Mouse (Mus musculus) lung, embryonic 16.5 days (tissue): ENCODE measurements at regions not wholly inside any gene's neighbourhood (a gene's known extent, or its start where the extent isn't known, plus 50 kb on each side); places are given as distances from the start of the nearest gene placed in this dataset.

Experiments used
- ATAC-seq: fragments of 200-750 bp; cut with Nextera tagmentation; 2 replicates; pipeline ENCODE4 v1.8.0; 2017; ENCODE audit warnings: low read depth, mild to moderate bottlenecking, moderate library complexity
- H3K27ac ChIP-seq: fragments of 300-500 bp; sonication (generic); 2 replicates; pipeline ENCODE4 v1.5.1; 2014; ENCODE audit warnings: mild to moderate bottlenecking, control low read depth, low read length
- H3K27me3 ChIP-seq: fragments of 300-500 bp; sonication (generic); 2 replicates; pipeline ENCODE4 v1.6.1; 2014; ENCODE audit warnings: low read depth, low read length, mixed read lengths; ENCODE audit not compliant: control insufficient read depth, insufficient read depth
- H3K36me3 ChIP-seq: fragments of 300-500 bp; sonication (generic); 2 replicates; pipeline ENCODE4 v1.6.1; 2014; ENCODE audit warnings: low read length; ENCODE audit not compliant: control insufficient read depth, insufficient read depth
- H3K4me1 ChIP-seq: fragments of 300-500 bp; sonication (generic); replicated peaks from 2 replicates; pipeline ENCODE4 v1.6.1; 2014; ENCODE audit warnings: low read length, mixed read lengths; ENCODE audit not compliant: control insufficient read depth, insufficient read depth
- H3K4me2 ChIP-seq: fragments of 300-500 bp; sonication (generic); 2 replicates; pipeline ENCODE4 v1.6.1; 2014; ENCODE audit warnings: low read depth, low read length, control low read depth
- H3K4me3 ChIP-seq: fragments of 300-500 bp; sonication (generic); 2 replicates; pipeline ENCODE4 v1.5.1; 2014; ENCODE audit warnings: mild to moderate bottlenecking, low read length, control low read depth
- H3K9ac ChIP-seq: fragments of 300-500 bp; sonication (generic); 2 replicates; pipeline ENCODE4 v1.6.1; 2014; ENCODE audit warnings: low read length, control low read depth
- H3K9me3 ChIP-seq: fragments of 300-500 bp; sonication (generic); 2 replicates; pipeline ENCODE4 v1.6.1; 2016; ENCODE audit warnings: low read length; ENCODE audit not compliant: control insufficient read depth
- WGBS: fragments of 180-500 bp; shearing (Covaris S2); extraction: QIAGEN DNeasy Blood & Tissue Kit; methylation state at CpG from one replicate; pipeline ENCODE4 v1.1.7; 2014; 5-methylcytosine and 5-hydroxymethylcytosine counted together

DNA sequence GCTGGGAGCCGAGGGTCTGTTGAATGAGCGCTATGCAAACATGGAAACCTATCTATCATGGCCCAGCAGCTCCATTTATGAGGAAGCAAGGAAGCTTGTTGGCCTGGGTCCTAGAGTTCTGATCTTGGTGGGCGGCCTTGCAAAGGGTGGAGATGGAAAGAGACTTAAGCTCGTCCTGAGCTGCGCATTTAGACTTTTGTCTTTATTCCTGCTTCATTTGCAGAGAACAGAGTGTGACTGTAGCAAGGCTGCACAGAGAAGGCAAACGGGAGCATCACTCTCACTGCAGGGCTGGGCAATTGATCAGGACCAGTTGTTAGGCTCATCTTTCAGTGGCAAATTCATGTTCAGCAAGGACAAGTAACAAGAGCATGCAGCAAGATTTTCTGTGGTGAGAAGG, 177.2 kb downstream of the Plod2 start:
- H3K27me3 ChIP-seq = no peaks in the 10 kb centered on the region
- H3K9me3 ChIP-seq = no peaks in the 10 kb centered on the region
- no peak overlapping the region for H3K9ac ChIP-seq
- no peaks in the 10 kb centered on the region for H3K36me3 ChIP-seq
- no peak overlapping the region for H3K4me2 ChIP-seq
- WGBS = 40% methylated on average over 6 of the region's 6 CpGs
- no peak for ATAC-seq
- H3K27ac ChIP-seq = no peak overlapping the region
- peaks cover 11% of the 10 kb centered on the region for H3K4me1 ChIP-seq
- no peak overlapping the region for H3K4me3 ChIP-seq

DNA sequence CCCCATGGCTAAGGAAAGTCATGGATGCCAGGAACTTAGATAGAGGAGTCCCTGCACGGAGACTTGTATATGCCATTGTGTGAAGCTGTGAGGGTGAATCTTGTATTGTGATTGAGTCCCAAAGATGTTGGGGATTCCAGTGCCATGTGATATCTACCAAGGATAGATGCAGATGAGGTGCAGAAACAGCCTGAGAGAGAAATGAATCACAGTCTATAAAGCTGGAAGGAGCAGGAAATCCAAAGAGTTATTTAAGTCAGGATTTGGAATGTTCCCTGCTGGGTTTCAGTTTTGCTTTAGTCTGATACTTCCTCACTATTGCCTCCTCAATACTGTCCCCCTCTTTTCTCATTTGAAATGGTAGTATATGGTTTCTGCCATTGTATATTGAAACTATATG, 186.8 kb downstream of the Plod2 start:
- Histone ChIP-seq H3K27ac (no peak overlapping the region), H3K27me3 (no peaks in the 10 kb centered on the region), H3K4me1 (no peaks in the 10 kb centered on the region), H3K36me3 (no peaks in the 10 kb centered on the region), H3K4me3 (no peak overlapping the region), H3K4me2 (no peak overlapping the region), H3K9me3 (no peaks in the 10 kb centered on the region), H3K9ac (no peak overlapping the region)
- 70% methylated on average over 1 of the region's 1 CpGs for WGBS
- no peak for ATAC-seq

DNA sequence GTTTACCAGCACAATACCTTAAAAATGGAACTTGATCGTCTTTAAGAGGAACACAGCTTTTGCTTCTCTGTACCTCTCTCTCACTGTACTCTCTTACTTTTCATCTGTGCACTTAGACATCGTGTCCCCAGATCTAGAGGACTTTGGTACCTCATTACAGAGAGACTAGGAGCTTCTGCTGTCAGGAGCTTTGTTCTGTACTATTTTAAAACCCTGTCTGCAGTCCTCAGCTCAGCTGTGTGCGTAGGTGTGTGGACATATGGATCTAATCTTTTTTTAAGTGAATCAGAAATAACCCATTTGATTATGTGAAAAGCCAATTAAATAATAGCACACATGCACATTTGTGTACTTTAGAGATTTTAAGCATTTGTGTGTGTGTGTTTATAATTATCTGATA, 189.4 kb downstream of the Plod2 start:
- ATAC-seq = no peak
- no peaks in the 10 kb centered on the region for H3K36me3 ChIP-seq
- H3K9me3 ChIP-seq = no peaks in the 10 kb centered on the region
- no peak overlapping the region for H3K9ac ChIP-seq
- H3K27ac ChIP-seq = no peak overlapping the region
- 67% methylated on average over 3 of the region's 3 CpGs for WGBS
- no peaks in the 10 kb centered on the region for H3K27me3 ChIP-seq
- no peak overlapping the region for H3K4me3 ChIP-seq
- H3K4me2 ChIP-seq = no peak overlapping the region
- no peaks in the 10 kb centered on the region for H3K4me1 ChIP-seq

DNA sequence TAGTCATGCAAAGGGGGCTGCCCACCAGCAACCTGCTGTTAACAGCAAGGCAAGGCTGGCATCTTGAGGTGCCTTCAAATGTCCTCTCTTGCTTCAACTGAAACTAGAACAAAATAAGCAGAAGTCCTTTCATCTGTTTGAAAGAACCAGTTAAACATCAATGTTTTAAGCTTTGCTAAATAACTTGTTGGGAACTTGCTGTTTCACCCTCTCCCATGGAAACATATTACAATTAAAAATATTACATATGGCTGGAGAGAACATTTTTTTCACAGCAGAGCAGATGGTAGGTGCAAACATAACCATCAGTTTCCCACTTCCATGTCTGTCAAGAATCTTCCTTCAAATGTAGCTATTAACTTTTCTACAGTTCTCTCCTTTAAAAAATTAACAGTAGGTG, 225.5 kb downstream of the Plod2 start:
- no peak overlapping the region for H3K4me3 ChIP-seq
- no peaks in the 10 kb centered on the region for H3K9me3 ChIP-seq
- H3K9ac ChIP-seq = no peak overlapping the region
- no peaks in the 10 kb centered on the region for H3K36me3 ChIP-seq
- no peak for ATAC-seq
- no peak overlapping the region for H3K27ac ChIP-seq
- H3K4me1 ChIP-seq = no peaks in the 10 kb centered on the region
- no peaks in the 10 kb centered on the region for H3K27me3 ChIP-seq
- no peak overlapping the region for H3K4me2 ChIP-seq

DNA sequence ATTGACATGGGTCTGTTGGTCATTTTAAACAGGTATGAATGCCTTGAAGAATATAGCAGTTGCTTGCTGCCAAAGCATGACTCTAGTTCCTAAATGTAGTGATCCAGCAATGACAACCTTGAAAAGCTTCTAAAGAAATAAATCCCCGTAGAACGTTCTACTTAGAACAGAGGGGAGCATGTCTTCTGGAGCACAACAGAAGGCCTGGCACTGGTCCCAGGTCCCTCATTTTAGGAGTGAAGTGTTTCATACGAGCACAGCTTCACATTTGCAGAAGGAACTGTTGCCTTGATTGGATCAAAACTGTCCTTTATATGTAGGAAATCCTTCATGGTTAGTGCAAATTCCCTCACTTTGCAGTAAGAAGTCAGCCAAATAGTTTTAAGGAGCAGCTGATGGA, 226.4 kb downstream of the Plod2 start:
- Histone ChIP-seq H3K4me3 (no peak overlapping the region), H3K9me3 (no peaks in the 10 kb centered on the region), H3K9ac (no peak overlapping the region), H3K4me1 (no peaks in the 10 kb centered on the region), H3K27me3 (no peaks in the 10 kb centered on the region), H3K27ac (no peak overlapping the region), H3K36me3 (no peaks in the 10 kb centered on the region), H3K4me2 (no peak overlapping the region)
- 58% methylated on average over 3 of the region's 3 CpGs for WGBS
- no peak for ATAC-seq

DNA sequence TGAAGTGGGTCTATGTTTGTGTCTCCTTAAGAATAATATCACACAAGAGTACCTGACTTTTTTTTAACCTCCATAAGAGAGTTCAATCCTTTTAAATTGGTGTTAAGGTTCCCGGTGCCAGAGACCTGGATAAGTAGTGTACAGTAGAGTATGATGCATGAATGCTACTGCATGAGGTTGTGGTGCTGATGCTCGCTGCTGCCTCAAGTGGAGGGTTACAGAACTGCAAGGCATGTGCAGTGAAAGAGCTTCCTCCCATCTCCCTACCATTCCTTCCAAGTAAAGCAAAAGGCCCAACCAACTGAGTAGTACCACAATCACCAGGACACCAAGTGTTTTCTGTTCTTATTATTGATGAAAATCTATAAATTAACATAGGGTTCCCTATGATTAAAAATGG, 227.5 kb downstream of the Plod2 start:
- no peak overlapping the region for H3K9ac ChIP-seq
- no peak overlapping the region for H3K4me3 ChIP-seq
- H3K9me3 ChIP-seq = no peaks in the 10 kb centered on the region
- H3K36me3 ChIP-seq = no peaks in the 10 kb centered on the region
- no peaks in the 10 kb centered on the region for H3K4me1 ChIP-seq
- H3K27me3 ChIP-seq = no peaks in the 10 kb centered on the region
- no peak overlapping the region for H3K4me2 ChIP-seq
- no peak for ATAC-seq
- no peak overlapping the region for H3K27ac ChIP-seq
- 61% methylated on average over 2 of the region's 2 CpGs for WGBS

DNA sequence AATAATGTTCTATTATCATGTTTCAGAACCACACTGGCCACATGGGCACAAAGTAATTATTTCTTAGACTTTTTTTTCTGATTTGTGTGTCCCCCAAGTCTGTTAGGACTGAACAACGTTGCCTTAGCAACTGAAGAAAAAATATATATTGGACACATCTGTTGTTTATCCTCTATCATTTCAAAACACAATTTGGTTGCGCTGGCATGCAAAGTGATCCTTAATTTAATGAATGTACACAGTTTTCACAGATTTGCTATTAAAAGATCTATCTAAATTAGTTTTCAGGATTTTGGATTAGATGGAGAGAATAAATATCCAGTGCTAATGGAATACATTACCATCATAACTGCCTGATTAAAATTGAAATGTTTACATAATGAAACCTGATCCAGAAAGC, 229.0 kb downstream of the Plod2 start:
- H3K9me3 ChIP-seq = no peaks in the 10 kb centered on the region
- H3K36me3 ChIP-seq = no peaks in the 10 kb centered on the region
- no peak overlapping the region for H3K9ac ChIP-seq
- ATAC-seq = no peak
- no peaks in the 10 kb centered on the region for H3K4me1 ChIP-seq
- no peak overlapping the region for H3K4me2 ChIP-seq
- no peak overlapping the region for H3K4me3 ChIP-seq
- WGBS = 74% methylated on average over 2 of the region's 2 CpGs
- H3K27me3 ChIP-seq = no peaks in the 10 kb centered on the region
- H3K27ac ChIP-seq = no peak overlapping the region

DNA sequence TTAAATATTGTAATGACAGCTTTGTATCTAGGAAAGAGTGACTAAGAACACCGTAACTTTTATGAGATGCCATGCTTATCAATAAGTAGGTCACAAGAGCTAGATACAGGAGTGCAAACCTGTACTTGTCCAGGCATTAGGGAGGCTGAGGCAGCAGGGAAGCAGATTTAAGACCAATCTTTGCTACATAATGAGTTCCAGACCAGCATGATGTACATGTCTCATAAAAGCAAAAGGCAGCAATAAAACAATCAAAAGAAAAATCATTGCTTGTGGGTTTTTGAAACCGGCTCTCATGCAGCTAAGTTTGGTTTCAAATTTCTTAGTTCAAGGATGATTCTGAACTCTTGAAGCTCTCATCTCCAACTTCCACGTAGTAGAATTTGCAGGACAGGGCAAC, 229.7 kb downstream of the Plod2 start:
- H3K4me2 ChIP-seq = no peak overlapping the region
- H3K36me3 ChIP-seq = no peaks in the 10 kb centered on the region
- 49% methylated on average over 3 of the region's 3 CpGs for WGBS
- H3K9ac ChIP-seq = no peak overlapping the region
- no peak overlapping the region for H3K27ac ChIP-seq
- H3K9me3 ChIP-seq = no peaks in the 10 kb centered on the region
- no peak for ATAC-seq
- no peaks in the 10 kb centered on the region for H3K4me1 ChIP-seq
- no peaks in the 10 kb centered on the region for H3K27me3 ChIP-seq
- H3K4me3 ChIP-seq = no peak overlapping the region

DNA sequence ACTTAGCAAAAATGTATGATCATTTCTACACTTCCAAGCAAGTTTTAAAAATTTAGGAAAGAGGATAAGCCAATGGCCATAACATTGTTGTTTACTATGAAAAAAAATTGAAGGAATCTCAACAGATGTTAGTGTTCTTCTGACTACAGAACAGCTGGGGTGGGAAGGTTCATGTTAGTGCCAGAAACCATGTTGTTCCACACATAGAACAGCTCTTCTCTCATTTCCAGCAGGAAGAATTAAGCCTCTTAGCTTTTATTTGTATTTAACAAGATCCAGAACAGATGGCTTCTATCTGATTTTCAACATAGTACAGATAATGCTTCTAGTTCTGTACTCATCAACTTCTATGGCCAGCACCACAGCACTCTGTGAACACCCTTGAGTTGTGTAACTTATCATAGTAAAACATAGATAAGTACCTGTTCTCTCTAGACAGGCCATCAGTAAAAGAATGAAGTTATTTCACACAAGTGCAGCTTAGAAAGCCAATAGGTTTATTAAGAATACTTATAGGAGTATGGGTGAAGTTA, 241.0 kb downstream of the Plod2 start:
- Histone ChIP-seq H3K9ac (no peak overlapping the region), H3K9me3 (no peaks in the 10 kb centered on the region), H3K4me3 (no peak overlapping the region), H3K27me3 (no peaks in the 10 kb centered on the region), H3K27ac (no peak overlapping the region), H3K36me3 (no peaks in the 10 kb centered on the region), H3K4me1 (no peaks in the 10 kb centered on the region), H3K4me2 (no peak overlapping the region)
- ATAC-seq = peak; percentile 71

DNA sequence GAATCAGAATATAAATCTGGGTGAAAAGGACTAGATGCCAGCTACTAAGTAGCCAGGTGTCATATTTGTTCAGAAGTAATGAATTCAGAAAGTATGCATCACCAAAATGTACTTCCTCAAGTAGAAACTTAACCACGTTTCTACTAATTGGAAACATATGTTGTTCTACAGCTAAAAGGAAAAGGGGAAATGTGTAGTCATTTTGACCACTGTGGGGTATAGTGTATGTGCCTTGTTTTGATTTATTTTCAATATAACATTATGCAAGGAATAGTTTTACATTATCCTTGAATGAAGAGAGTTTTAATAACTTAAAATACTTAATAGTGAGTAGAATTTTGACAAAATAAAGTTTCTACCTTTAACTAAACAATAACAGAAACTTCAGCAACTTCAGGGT, 257.7 kb downstream of the Plod2 start:
- no peaks in the 10 kb centered on the region for H3K36me3 ChIP-seq
- 44% methylated on average over 1 of the region's 1 CpGs for WGBS
- H3K27me3 ChIP-seq = no peaks in the 10 kb centered on the region
- H3K4me3 ChIP-seq = no peak overlapping the region
- H3K4me1 ChIP-seq = no peaks in the 10 kb centered on the region
- ATAC-seq = no peak
- no peak overlapping the region for H3K9ac ChIP-seq
- no peak overlapping the region for H3K4me2 ChIP-seq
- H3K9me3 ChIP-seq = no peaks in the 10 kb centered on the region
- no peak overlapping the region for H3K27ac ChIP-seq
